Mouse (Mus musculus) kidney, embryonic 16.5 days (tissue): ENCODE results near the gene Rcsd1. TPM values are rescaled to one million over a fixed set of nuclear protein-coding genes. Genes with fewer than 3 reads are reported as not detected.

Experiments
- ATAC-seq: fragments of 200-750 bp; cut with Nextera tagmentation; 2 replicates; pipeline ENCODE4 v1.8.0; 2017; ENCODE audit warnings: moderate TSS enrichment; ENCODE audit not compliant: low FRiP score, low TSS enrichment
- H3K27ac ChIP-seq: fragments of 300-500 bp; sonication (generic); 2 replicates; pipeline ENCODE4 v1.5.1; 2014; ENCODE audit warnings: low read length
- H3K27me3 ChIP-seq: fragments of 300-500 bp; sonication (generic); 2 replicates; pipeline ENCODE4 v1.6.1; 2014; ENCODE audit warnings: low read length, control low read depth, mixed read lengths; ENCODE audit not compliant: insufficient read depth
- H3K36me3 ChIP-seq: fragments of 300-500 bp; sonication (generic); 2 replicates; pipeline ENCODE4 v1.6.1; 2014; ENCODE audit warnings: low read length, control low read depth, mixed read lengths; ENCODE audit not compliant: insufficient read depth
- H3K4me1 ChIP-seq: fragments of 300-500 bp; sonication (generic); 2 replicates; pipeline ENCODE4 v1.6.1; 2014; ENCODE audit warnings: low read length, control low read depth, mixed read lengths; ENCODE audit not compliant: insufficient read depth
- H3K4me2 ChIP-seq: fragments of 300-500 bp; sonication (generic); replicated peaks from 2 replicates; pipeline ENCODE4 v1.6.1; 2014; ENCODE audit warnings: low read depth, low read length
- H3K4me3 ChIP-seq: fragments of 300-500 bp; sonication (generic); 2 replicates; pipeline ENCODE4 v1.5.1; 2014; ENCODE audit warnings: mild to moderate bottlenecking, low read length
- H3K9ac ChIP-seq: fragments of 300-500 bp; sonication (generic); replicated peaks from 2 replicates; pipeline ENCODE4 v1.6.1; 2014; ENCODE audit warnings: low read length
- H3K9me3 ChIP-seq: fragments of 300-500 bp; sonication (generic); 2 replicates; pipeline ENCODE4 v1.6.1; 2016; ENCODE audit warnings: low read length, control low read depth
- WGBS: fragments of 180-500 bp; shearing (Covaris S2); extraction: QIAGEN DNeasy Blood & Tissue Kit; methylation state at CpG from one replicate; pipeline ENCODE4 v1.1.7; 2014; 5-methylcytosine and 5-hydroxymethylcytosine counted together
- polyA plus RNA-seq: library from polyadenylated mRNA; unstranded; fragments of >200 nt; fragmentation: Nextera tagmentation; extraction: Ambion mirVana; gene quantifications from 2 replicates; pipeline ENCODE4 v1.2.1, GENCODE M21; 2015

Rcsd1 gene
- polyA plus RNA-seq, 1 experiment from 2014 or later = 54.9 TPM

GRCm38 (mm10) chr1:165718543-165719105 lies 9.1 kb upstream of the Rcsd1 start:
- 0 out of 2 replicates have a peak overlapping the region, but pooled peaks have one; percentile 31 for H3K9ac ChIP-seq
- H3K4me2 ChIP-seq = peak overlapping the region; percentile 11
- 32% methylated on average over 15 of the region's 15 CpGs for WGBS
- H3K36me3 ChIP-seq = no peaks in the 10 kb centered on the region
- H3K27me3 ChIP-seq = no peaks in the 10 kb centered on the region
- peaks cover 37% of the 10 kb centered on the region for H3K4me1 ChIP-seq
- no peak; the same call in 1 of the 2 replicates for ATAC-seq
- peak overlapping the region; percentile 97 for H3K27ac ChIP-seq
- H3K4me3 ChIP-seq = no peak overlapping the region
- H3K9me3 ChIP-seq = no peaks in the 10 kb centered on the region

GRCm38 (mm10) chr1:165717711-165718542 lies 8.4 kb upstream of the Rcsd1 start:
- no peaks in the 10 kb centered on the region for H3K36me3 ChIP-seq
- no peak overlapping the region for H3K4me3 ChIP-seq
- peak overlapping the region; percentile 97 for H3K27ac ChIP-seq
- H3K4me1 ChIP-seq = peaks cover 32% of the 10 kb centered on the region
- peak; percentile 92 for ATAC-seq
- H3K27me3 ChIP-seq = no peaks in the 10 kb centered on the region
- WGBS = 16% methylated on average over 11 of the region's 11 CpGs
- H3K9me3 ChIP-seq = no peaks in the 10 kb centered on the region
- peak overlapping the region; percentile 42; the same call in 1 of the 2 replicates for H3K9ac ChIP-seq
- peak overlapping the region; percentile 11 for H3K4me2 ChIP-seq

- Histone ChIP-seq H3K4me2 (no peak overlapping the region), H3K9me3 (no peaks in the 10 kb centered on the region), H3K4me3 (no peak overlapping the region), H3K27ac (0 out of 2 replicates have a peak overlapping the region, but pooled peaks have one; percentile 97), H3K27me3 (no peaks in the 10 kb centered on the region), H3K36me3 (no peaks in the 10 kb centered on the region), H3K4me1 (peaks cover 32% of the 10 kb centered on the region), H3K9ac (no peak overlapping the region)
- 81% methylated on average over 4 of the region's 4 CpGs for WGBS
- ATAC-seq = no peak
Observed at GRCm38 (mm10) chr1:165716426-165716825, 6.9 kb upstream of the Rcsd1 start.

GRCm38 (mm10) chr1:165713798-165714197 lies 4.2 kb upstream of the Rcsd1 start:
- peaks cover 43% of the 10 kb centered on the region for H3K4me1 ChIP-seq
- H3K4me3 ChIP-seq = no peak overlapping the region
- no peak overlapping the region for H3K9ac ChIP-seq
- no peaks in the 10 kb centered on the region for H3K9me3 ChIP-seq
- no peaks in the 10 kb centered on the region for H3K36me3 ChIP-seq
- no peak overlapping the region for H3K4me2 ChIP-seq
- WGBS = 79% methylated on average over 5 of the region's 5 CpGs
- no peaks in the 10 kb centered on the region for H3K27me3 ChIP-seq
- no peak for ATAC-seq
- no peak overlapping the region for H3K27ac ChIP-seq

- ATAC-seq = no peak
- no peak overlapping the region for H3K27ac ChIP-seq
- 88% methylated on average over 5 of the region's 5 CpGs for WGBS
Observed at GRCm38 (mm10) chr1:165711914-165712313, 2.4 kb upstream of the Rcsd1 start.

GRCm38 (mm10) chr1:165708686-165709380 lies 724 bp downstream of the Rcsd1 start:
- WGBS = 26% methylated on average over 9 of the region's 9 CpGs
- ATAC-seq = 0 out of 2 replicates have a peak, but pooled peaks have one; percentile 32
- peaks cover 46% of the 10 kb centered on the region for H3K4me1 ChIP-seq
- no peaks in the 10 kb centered on the region for H3K9me3 ChIP-seq
- H3K36me3 ChIP-seq = no peaks in the 10 kb centered on the region
- H3K4me3 ChIP-seq = peak overlapping the region; percentile 72
- H3K4me2 ChIP-seq = peak overlapping the region; percentile 79
- peak overlapping the region; percentile 92 for H3K27ac ChIP-seq
- peak overlapping the region; percentile 83; the same call in 1 of the 2 replicates for H3K9ac ChIP-seq
- no peaks in the 10 kb centered on the region for H3K27me3 ChIP-seq

More at GRCm38 (mm10) chr1:165711914-165712313, 2.4 kb upstream of the Rcsd1 start:
- H3K36me3 ChIP-seq = no peaks in the 10 kb centered on the region
- peaks cover 30% of the 10 kb centered on the region for H3K4me1 ChIP-seq
- no peak overlapping the region for H3K4me3 ChIP-seq
- H3K9ac ChIP-seq = no peak overlapping the region
- H3K9me3 ChIP-seq = no peaks in the 10 kb centered on the region
- H3K4me2 ChIP-seq = no peak overlapping the region
- no peaks in the 10 kb centered on the region for H3K27me3 ChIP-seq

GRCm38 (mm10) chr1:165707640-165708322 lies 1.8 kb downstream of the Rcsd1 start:
- under 1% methylated on average over 44 of the region's 47 CpGs for WGBS

GRCm38 (mm10) chr1:165707241-165707639 lies 2.3 kb downstream of the Rcsd1 start:
- Histone ChIP-seq H3K27me3 (no peaks in the 10 kb centered on the region), H3K27ac (peak overlapping the region; percentile 92; the same call in 1 of the 2 replicates), H3K9ac (peak overlapping the region; percentile 83), H3K4me1 (peaks cover 59% of the 10 kb centered on the region), H3K4me2 (peak overlapping the region; percentile 79), H3K4me3 (peak overlapping the region; percentile 72), H3K36me3 (no peaks in the 10 kb centered on the region), H3K9me3 (no peaks in the 10 kb centered on the region)
- ATAC-seq = no peak
- 14% methylated on average over 10 of the region's 10 CpGs for WGBS

More at GRCm38 (mm10) chr1:165707640-165708322, 1.8 kb downstream of the Rcsd1 start:
- H3K4me1 ChIP-seq = peaks cover 53% of the 10 kb centered on the region
- no peaks in the 10 kb centered on the region for H3K9me3 ChIP-seq
- no peaks in the 10 kb centered on the region for H3K36me3 ChIP-seq
- peak; percentile 88 for ATAC-seq
- no peaks in the 10 kb centered on the region for H3K27me3 ChIP-seq
- peak overlapping the region; percentile 72 for H3K4me3 ChIP-seq
- peak overlapping the region; percentile 79 for H3K4me2 ChIP-seq
- H3K9ac ChIP-seq = peak overlapping the region; percentile 83
- H3K27ac ChIP-seq = peak overlapping the region; percentile 92

- H3K9ac ChIP-seq = peak overlapping the region; percentile 83
- H3K36me3 ChIP-seq = no peaks in the 10 kb centered on the region
- H3K9me3 ChIP-seq = no peaks in the 10 kb centered on the region
- 56% methylated on average over 4 of the region's 4 CpGs for WGBS
- peaks cover 66% of the 10 kb centered on the region for H3K4me1 ChIP-seq
- H3K4me2 ChIP-seq = peak overlapping the region; percentile 79
- no peak for ATAC-seq
- H3K4me3 ChIP-seq = peak overlapping the region; percentile 72
- H3K27ac ChIP-seq = peak overlapping the region; percentile 41; the same call in 1 of the 2 replicates
- H3K27me3 ChIP-seq = no peaks in the 10 kb centered on the region
Observed at GRCm38 (mm10) chr1:165706492-165706891, 3.1 kb downstream of the Rcsd1 start.
